In genomic region chr1:86343087-86343645, GRCm38 (mm10) we compare ENCODE assay signal across 29 mouse cellular contexts. TPM values are rescaled to one million over a fixed set of nuclear protein-coding genes. Genes with fewer than 3 reads are reported as not detected.
DNase-seq lines count a peak whose midpoint lies in the region; TF ChIP-seq lines count a peak whose summit lies in the region.
"Had no signal": no experiment of that assay in that cellular context is flagged by ENCODE, and none has a peak within 500 bp of the region (broad histone marks: within the 10 kb centered on the region; RNA-seq: fewer than 3 reads in every experiment).

No protein-coding gene starts in this region.

- no peaks in the 10 kb centered on the region for H3K79me2 ChIP-seq in MEL (ENCODE audit: control insufficient read depth, insufficient read depth, low read length, poor library complexity)

- H3K27ac ChIP-seq in MEL (ENCODE audit: control insufficient read depth, low read depth, low read length) = no peak overlapping the region
- H3K27ac ChIP-seq: embryonic facial prominence, embryonic 10.5 days; embryonic facial prominence, embryonic 13.5 days; forebrain, embryonic 13.5 days; gastrocnemius, adult 2 months; heart, embryonic 13.5 days; hindbrain, embryonic 14.5 days; hindbrain, postnatal 0 days had no signal

- TF ChIP-seq RAD21 in MEL (IDR thresholded peaks at IDR 0.05; ENCODE audit: low read depth, low read length) = no peak

- no peaks in the 10 kb centered on the region for H3K9me3 ChIP-seq in MEL (replicated peaks; ENCODE audit: insufficient read depth, low read length)
- H3K9me3 ChIP-seq: embryonic facial prominence, embryonic 10.5 days; embryonic facial prominence, embryonic 13.5 days; forebrain, embryonic 13.5 days; heart, embryonic 13.5 days had no signal

- TF ChIP-seq CTCF in MEL (IDR thresholded peaks at IDR 0.05 in 2 of 3, conservative IDR thresholded peaks at IDR 0.05 in 1 of 3; ENCODE audit: control insufficient read depth in 1 of 3, insufficient read depth in 1 of 3, low read depth in 2 of 3, low read length in 3 of 3, poor library complexity in 1 of 3, severe bottlenecking in 1 of 3) = no peak

- H3K4me1 ChIP-seq in MEL (ENCODE audit: control insufficient read depth in 1 of 2, insufficient read depth in 2 of 2, low read length in 2 of 2) = peaks cover 0 to 3% of the 10 kb centered on the region in 2 experiments; a peak in 2 of 4 replicates
- H3K4me1 ChIP-seq: embryonic facial prominence, embryonic 10.5 days; embryonic facial prominence, embryonic 13.5 days; forebrain, embryonic 13.5 days; heart, embryonic 13.5 days had no signal

- peaks cover 8 to 32% of the 10 kb centered on the region in 2 experiments; a peak in 3 of 4 replicates for H3K36me3 ChIP-seq in MEL (ENCODE audit: control insufficient read depth in 1 of 2, insufficient read depth in 2 of 2, low read length in 2 of 2)

- H3K9ac ChIP-seq in MEL (ENCODE audit: control insufficient read depth, low read depth, low read length, poor library complexity, severe bottlenecking) = no peak overlapping the region
- H3K9ac ChIP-seq: embryonic facial prominence, embryonic 13.5 days; forebrain, embryonic 13.5 days; heart, embryonic 13.5 days; hindbrain, embryonic 14.5 days had no signal

- TF ChIP-seq POLR2A in MEL (IDR thresholded peaks at IDR 0.05; ENCODE audit: control insufficient read depth in 1 of 2, insufficient read depth in 1 of 2, low read depth in 1 of 2, low read length in 2 of 2, poor library complexity in 1 of 2) = no peak; a peak in 1 of 4 replicates

- no peaks in the 10 kb centered on the region for H3K27me3 ChIP-seq in MEL (ENCODE audit: control insufficient read depth in 1 of 2, insufficient read depth in 2 of 2, low read length in 2 of 2)
- H3K27me3 ChIP-seq: embryonic facial prominence, embryonic 13.5 days; forebrain, embryonic 13.5 days; heart, embryonic 13.5 days; Patski had no signal

- H3K4me3 ChIP-seq in MEL (ENCODE audit: control insufficient read depth in 1 of 2, insufficient read depth in 1 of 2, low read depth in 2 of 2, low read length in 2 of 2) = no peak overlapping the region
- H3K4me3 ChIP-seq: embryonic facial prominence, embryonic 10.5 days; embryonic facial prominence, embryonic 13.5 days; erythroblast, embryonic 14.5 days; forebrain, embryonic 13.5 days; gastrocnemius, adult 2 months; heart, embryonic 13.5 days had no signal

- no peak for TF ChIP-seq EP300 in MEL (IDR thresholded peaks at IDR 0.05; ENCODE audit: low read depth in 1 of 2, low read length in 2 of 2)

- DNase-seq in cerebellum, adult 9-10 months = peak; percentile 1
- no peak for DNase-seq in cerebellum, postnatal 36 days
- DNase-seq in 416B (ENCODE audit: low read depth) = peak; percentile 35
- DNase-seq in MEL (ENCODE audit: low read depth, low spot score) = peak; percentile 64
- DNase-seq in adrenal gland, postnatal 25 days = no peak
- no peak for DNase-seq in frontal cortex, adult 2 months (ENCODE audit: extremely low spot score in 1 of 2, low spot score in 1 of 2)
- DNase-seq: adrenal gland, adult 2 months; adrenal gland, postnatal 14 days; cerebellum, adult 18-20 months; cerebellum, adult 9-11 months; cerebellum, postnatal 25 days; embryo, embryonic 11 days; gastrocnemius, adult 2 months; gastrocnemius, postnatal 14 days; heart, adult 18-20 months; heart, postnatal 14 days; heart, postnatal 4 days; kidney, adult 18-20 months had no signal

TF ChIP-seq in MEL, 35 proteins besides CTCF, POLR2A, EP300 and RAD21:
- TF ChIP-seq POLR2AphosphoS5 (IDR thresholded peaks at IDR 0.05; ENCODE audit: borderline replicate concordance, low read depth, low read length) = peak; percentile 72; the same call in 1 of the 2 replicates
- 0 out of 2 replicates have a peak, but pooled peaks have one; percentile 36 for TF ChIP-seq CHD2 (IDR thresholded peaks at IDR 0.05; ENCODE audit: low read length)
- no peak for TF ChIP-seq CHD1 (IDR thresholded peaks at IDR 0.05; ENCODE audit: low read depth, low read length)

RNA-seq across cellular contexts. Expression of gene Ncl, which starts 16.0 kb away (rescaled TPM):
- 370 and 422 TPM in 2 replicates for total RNA-seq in MEL (2012; rRNA removed)
- polyA plus RNA-seq in MEL (2012; ENCODE audit: insufficient read depth in 1 of 2, insufficient read length in 2 of 2, low read depth in 1 of 2, low replicate concordance in 2 of 2, missing spikeins in 1 of 2) = 1,000 to 10,000 TPM in 1 of 2 experiments, 100 to 1,000 TPM in 1; 246 to 1,708 TPM
- total RNA-seq in adrenal gland, postnatal 25 days (2021) = 238 and 311 TPM in 2 replicates
- 153 and 154 TPM in 2 replicates for polyA plus RNA-seq in frontal cortex, adult 2 months (2012; rRNA removed)

RNA-seq across cellular contexts. Expression of gene B3gnt7, which starts 40.5 kb away (rescaled TPM):
- not detected in 2 replicates for total RNA-seq in MEL (2012; rRNA removed)
- under 1 TPM in 1 of 2 experiments, not detected in 1; 0.40 TPM for polyA plus RNA-seq in MEL (2012; ENCODE audit: insufficient read depth in 1 of 2, insufficient read length in 2 of 2, low read depth in 1 of 2, low replicate concordance in 2 of 2, missing spikeins in 1 of 2)
- total RNA-seq in adrenal gland, postnatal 25 days (2021) = 0.12 TPM in 1 of 2 replicates, not detected in the other
- 1.6 TPM in 2 replicates for polyA plus RNA-seq in frontal cortex, adult 2 months (2012; rRNA removed)
- total RNA-seq: gastrocnemius, adult 2 months had no signal
- polyA plus RNA-seq: C2C12; CD4-positive, CD25-positive, alpha-beta regulatory T cell, adult 4 months; inflammation-experienced regulatory T-cells, adult 6 months had no signal

Comparison
In these comparisons a context has a peak if more than half of its experiments do, and no peak if none do; other contexts are left out.
1. DNase-seq: peak in cerebellum, adult 9-10 months (single experiment), 416B (single experiment) and MEL (single experiment); none in cerebellum, postnatal 36 days (0 of 2), adrenal gland, postnatal 25 days (single experiment) and frontal cortex, adult 2 months (0 of 2).